Mouse (Mus musculus): ENCODE data around the gene Adgrg3. TPM values are rescaled to one million over a fixed set of nuclear protein-coding genes. Genes with fewer than 3 reads are reported as not detected.

The Adgrg3 gene
- polyA plus RNA-seq, 1 experiment from 2014 or later, result 2.4 TPM

- no peaks in the 10 kb centered on the region for H3K9me3 ChIP-seq
- H3K9ac ChIP-seq, result peak overlapping the region; percentile 47; the same call in 1 of the 2 replicates
- 0 out of 2 replicates have a peak, but pooled peaks cover 9% of the 10 kb centered on the region for H3K27me3 ChIP-seq
- peak overlapping the region; percentile 73 for H3K27ac ChIP-seq
- WGBS, result 18% methylated on average over 10 of the region's 10 CpGs
- H3K36me3 ChIP-seq (replicated peaks), result no peaks in the 10 kb centered on the region
- ATAC-seq (ENCODE audit: low FRiP score), result peak; percentile 69
- peak overlapping the region; percentile 38 for H3K4me2 ChIP-seq
- peak overlapping the region; percentile 21 for H3K4me3 ChIP-seq (replicated peaks)
- H3K4me1 ChIP-seq, result peaks cover 53% of the 10 kb centered on the region
These were observed 33.5 kb upstream of the Adgrg3 start for GRCm38 (mm10) chr8:94983881-94984516.

- 92% methylated on average over 6 of the region's 6 CpGs for WGBS
- peak overlapping the region; percentile 28; the same call in 1 of the 2 replicates for H3K4me2 ChIP-seq
- peaks cover 52% of the 10 kb centered on the region for H3K4me1 ChIP-seq
- ATAC-seq (ENCODE audit: low FRiP score), result no peak
- H3K27ac ChIP-seq, result no peak overlapping the region
- H3K27me3 ChIP-seq, result 0 out of 2 replicates have a peak, but pooled peaks cover 4% of the 10 kb centered on the region
- H3K9ac ChIP-seq, result no peak overlapping the region
- H3K9me3 ChIP-seq, result no peaks in the 10 kb centered on the region
- H3K4me3 ChIP-seq (replicated peaks), result no peak overlapping the region
- H3K36me3 ChIP-seq (replicated peaks), result no peaks in the 10 kb centered on the region
These were observed 32.5 kb upstream of the Adgrg3 start for GRCm38 (mm10) chr8:94985023-94985422.

GRCm38 (mm10) chr8:94986676-94987075 lies 30.8 kb upstream of the Adgrg3 start:
- Histone ChIP-seq H3K4me1 (peaks cover 56% of the 10 kb centered on the region), H3K4me2 (peak overlapping the region; percentile 29)

GRCm38 (mm10) chr8:94987553-94987952 lies 29.9 kb upstream of the Adgrg3 start:
- no peaks in the 10 kb centered on the region for H3K36me3 ChIP-seq (replicated peaks)
- peaks cover 57% of the 10 kb centered on the region for H3K4me1 ChIP-seq
- H3K4me3 ChIP-seq (replicated peaks), result no peak overlapping the region
- no peak overlapping the region for H3K27ac ChIP-seq
- H3K9ac ChIP-seq, result no peak overlapping the region
- WGBS, result 89% methylated on average over 7 of the region's 7 CpGs
- no peaks in the 10 kb centered on the region for H3K9me3 ChIP-seq
- no peak overlapping the region for H3K4me2 ChIP-seq
- ATAC-seq (ENCODE audit: low FRiP score), result no peak
- no peaks in the 10 kb centered on the region for H3K27me3 ChIP-seq

More at GRCm38 (mm10) chr8:94986676-94987075, 30.8 kb upstream of the Adgrg3 start:
- 0 out of 2 replicates have a peak overlapping the region, but pooled peaks have one; percentile 33 for H3K27ac ChIP-seq
- H3K9ac ChIP-seq, result peak overlapping the region; percentile 13; the same call in 1 of the 2 replicates
- no peaks in the 10 kb centered on the region for H3K27me3 ChIP-seq
- no peaks in the 10 kb centered on the region for H3K9me3 ChIP-seq
- peak; percentile 40 for ATAC-seq (ENCODE audit: low FRiP score)
- 55% methylated on average over 5 of the region's 5 CpGs for WGBS
- no peaks in the 10 kb centered on the region for H3K36me3 ChIP-seq (replicated peaks)
- no peak overlapping the region for H3K4me3 ChIP-seq (replicated peaks)

- Histone ChIP-seq H3K4me3 (replicated peaks) (no peak overlapping the region), H3K27ac (no peak overlapping the region), H3K4me1 (peaks cover 57% of the 10 kb centered on the region), H3K27me3 (no peaks in the 10 kb centered on the region), H3K36me3 (replicated peaks) (no peaks in the 10 kb centered on the region), H3K9ac (no peak overlapping the region), H3K9me3 (no peaks in the 10 kb centered on the region), H3K4me2 (no peak overlapping the region)
- WGBS, result 83% methylated on average over 6 of the region's 6 CpGs
- ATAC-seq (ENCODE audit: low FRiP score), result no peak
These were observed 28.9 kb upstream of the Adgrg3 start for GRCm38 (mm10) chr8:94988619-94989018.

GRCm38 (mm10) chr8:94989711-94990110 lies 27.8 kb upstream of the Adgrg3 start:
- Histone ChIP-seq H3K9ac (no peak overlapping the region), H3K4me3 (replicated peaks) (no peak overlapping the region), H3K27ac (no peak overlapping the region), H3K9me3 (no peaks in the 10 kb centered on the region), H3K36me3 (replicated peaks) (no peaks in the 10 kb centered on the region), H3K4me2 (no peak overlapping the region), H3K4me1 (peaks cover 49% of the 10 kb centered on the region), H3K27me3 (no peaks in the 10 kb centered on the region)
- 96% methylated on average over 4 of the region's 4 CpGs for WGBS
- no peak for ATAC-seq (ENCODE audit: low FRiP score)

GRCm38 (mm10) chr8:94990598-94991453 lies 26.7 kb upstream of the Adgrg3 start:
- peaks cover 45% of the 10 kb centered on the region for H3K4me1 ChIP-seq
- H3K4me2 ChIP-seq, result no peak overlapping the region
- 0 out of 2 replicates have a peak overlapping the region, but pooled peaks have one; percentile 98 for H3K27ac ChIP-seq
- ATAC-seq (ENCODE audit: low FRiP score), result no peak
- H3K36me3 ChIP-seq (replicated peaks), result no peaks in the 10 kb centered on the region
- 79% methylated on average over 11 of the region's 11 CpGs for WGBS
- H3K9me3 ChIP-seq, result no peaks in the 10 kb centered on the region
- no peak overlapping the region for H3K4me3 ChIP-seq (replicated peaks)
- H3K27me3 ChIP-seq, result no peaks in the 10 kb centered on the region
- H3K9ac ChIP-seq, result no peak overlapping the region

GRCm38 (mm10) chr8:94991454-94991994 lies 26.0 kb upstream of the Adgrg3 start:
- H3K27me3 ChIP-seq, result no peaks in the 10 kb centered on the region
- H3K9ac ChIP-seq, result no peak overlapping the region
- H3K4me2 ChIP-seq, result no peak overlapping the region
- peaks cover 45% of the 10 kb centered on the region for H3K4me1 ChIP-seq
- 81% methylated on average over 9 of the region's 9 CpGs for WGBS
- no peaks in the 10 kb centered on the region for H3K36me3 ChIP-seq (replicated peaks)
- no peak overlapping the region for H3K4me3 ChIP-seq (replicated peaks)
- 0 out of 2 replicates have a peak overlapping the region, but pooled peaks have one; percentile 98 for H3K27ac ChIP-seq
- no peak for ATAC-seq (ENCODE audit: low FRiP score)
- no peaks in the 10 kb centered on the region for H3K9me3 ChIP-seq

- no peak overlapping the region for H3K4me3 ChIP-seq (replicated peaks)
- no peaks in the 10 kb centered on the region for H3K27me3 ChIP-seq
- peaks cover 45% of the 10 kb centered on the region for H3K4me1 ChIP-seq
- H3K27ac ChIP-seq, result peak overlapping the region; percentile 98
- H3K36me3 ChIP-seq (replicated peaks), result no peaks in the 10 kb centered on the region
- H3K9me3 ChIP-seq, result no peaks in the 10 kb centered on the region
- WGBS, result 78% methylated on average over 4 of the region's 4 CpGs
- H3K9ac ChIP-seq, result no peak overlapping the region
- H3K4me2 ChIP-seq, result 0 out of 2 replicates have a peak overlapping the region, but pooled peaks have one; percentile 6
- ATAC-seq (ENCODE audit: low FRiP score), result no peak
These were observed 25.5 kb upstream of the Adgrg3 start for GRCm38 (mm10) chr8:94992010-94992409.

GRCm38 (mm10) chr8:94992534-94992933 lies 25.0 kb upstream of the Adgrg3 start:
- Histone ChIP-seq H3K9me3 (no peaks in the 10 kb centered on the region), H3K4me3 (replicated peaks) (no peak overlapping the region), H3K9ac (peak overlapping the region; percentile 13; the same call in 1 of the 2 replicates), H3K4me2 (0 out of 2 replicates have a peak overlapping the region, but pooled peaks have one; percentile 6), H3K4me1 (peaks cover 47% of the 10 kb centered on the region), H3K27me3 (no peaks in the 10 kb centered on the region), H3K36me3 (replicated peaks) (no peaks in the 10 kb centered on the region), H3K27ac (peak overlapping the region; percentile 98)
- WGBS, result 29% methylated on average over 5 of the region's 5 CpGs
- no peak for ATAC-seq (ENCODE audit: low FRiP score)

- peak overlapping the region; percentile 96 for H3K9ac ChIP-seq
- 0 out of 2 replicates have a peak, but pooled peaks cover 4% of the 10 kb centered on the region for H3K36me3 ChIP-seq (replicated peaks)
- no peak overlapping the region for H3K4me3 ChIP-seq (replicated peaks)
- H3K4me2 ChIP-seq, result peak overlapping the region; percentile 92
- peak overlapping the region; percentile 98 for H3K27ac ChIP-seq
- 59% methylated on average over 9 of the region's 9 CpGs for WGBS
- ATAC-seq (ENCODE audit: low FRiP score), result no peak
- no peaks in the 10 kb centered on the region for H3K27me3 ChIP-seq
- H3K9me3 ChIP-seq, result no peaks in the 10 kb centered on the region
- peaks cover 53% of the 10 kb centered on the region for H3K4me1 ChIP-seq
These were observed 24.3 kb upstream of the Adgrg3 start for GRCm38 (mm10) chr8:94992996-94993724.

Data from forebrain, embryonic 12.5 days (tissue).